Mouse (Mus musculus): ENCODE data around the gene Sesn2.

DNA sequence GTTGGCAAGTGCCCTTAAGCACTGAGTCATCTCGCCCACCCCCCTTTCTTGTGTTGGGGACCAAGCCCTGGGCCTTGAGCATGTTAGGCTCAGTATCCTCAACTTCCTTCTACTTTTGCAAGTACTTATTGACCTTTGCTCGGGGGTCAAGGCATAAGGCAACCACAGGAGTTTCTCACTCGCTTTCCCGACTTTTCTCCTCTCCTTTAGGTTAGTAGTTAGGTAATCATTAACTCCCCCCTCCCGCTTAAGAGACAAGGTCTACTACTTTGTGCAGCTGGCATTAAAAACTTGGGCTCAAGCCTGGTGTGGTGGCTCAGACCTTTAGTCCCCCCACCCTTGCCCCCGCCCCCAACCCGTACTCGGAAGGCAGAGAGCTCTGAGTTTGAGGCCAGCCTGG lies 7.8 kb upstream of the Sesn2 start:
- TF ChIP-seq CTCF (IDR thresholded peaks at IDR 0.05; ENCODE audit: borderline replicate concordance, insufficient read depth, low read depth, low read length) = no peak
- no peak for TF ChIP-seq POLR2A (IDR thresholded peaks at IDR 0.05; ENCODE audit: borderline replicate concordance, insufficient read depth, low read length)
